Mouse (Mus musculus) cerebellum, adult 18-20 months (tissue): ENCODE measurements around the gene Bcat1.
"Not testable (repeated sequence)": the region's sequence is repeated elsewhere in the genome, so short reads cannot be mapped to it uniquely, and the experiment has no call there.

ENCODE experiments used
- DNase-seq, 2 experiments: peaks; one replicate each; pipeline ENCODE4 v3.0.0; 2021

The Bcat1 gene

GRCm38 (mm10) chr6:145075548-145076224 is at the start of gene Bcat1:
TSS of gene Bcat1 (minus strand) at chr6:145076184.
- no peak for DNase-seq

GRCm38 (mm10) chr6:145125591-145126113 is 49.7 kb upstream of the Bcat1 start:
- DNase-seq, result no peak

- DNase-seq, result no peak
These were observed 48.6 kb upstream of the Bcat1 start for GRCm38 (mm10) chr6:145124621-145125020.

GRCm38 (mm10) chr6:145123136-145124060 is 47.4 kb upstream of the Bcat1 start:
- DNase-seq, result no peak

- DNase-seq, result no peak
These were observed 46.6 kb upstream of the Bcat1 start for GRCm38 (mm10) chr6:145122423-145123059.

GRCm38 (mm10) chr6:145121590-145122420 is 45.8 kb upstream of the Bcat1 start:
- DNase-seq, result no peak

GRCm38 (mm10) chr6:145120787-145121589 is 45.0 kb upstream of the Bcat1 start:
- no peak for DNase-seq

- no peak for DNase-seq
These were observed 44.1 kb upstream of the Bcat1 start for GRCm38 (mm10) chr6:145120086-145120485.

GRCm38 (mm10) chr6:145116098-145116672 is 40.2 kb upstream of the Bcat1 start:
- DNase-seq, result no peak

- no peak for DNase-seq
These were observed 39.6 kb upstream of the Bcat1 start, which contains the start of gene Lrmp for GRCm38 (mm10) chr6:145115476-145116097. TSS of gene Lrmp (plus strand) at chr6:145115653.

- no peak for DNase-seq
These were observed 38.6 kb upstream of the Bcat1 start for GRCm38 (mm10) chr6:145114561-145114960.

GRCm38 (mm10) chr6:145112865-145113264 is 36.9 kb upstream of the Bcat1 start:
- DNase-seq, result no peak

GRCm38 (mm10) chr6:145110786-145111185 is 34.8 kb upstream of the Bcat1 start:
- DNase-seq, result no peak

GRCm38 (mm10) chr6:145106163-145106842 is 30.3 kb upstream of the Bcat1 start:
- DNase-seq, result no peak

GRCm38 (mm10) chr6:145105439-145105838 is 29.5 kb upstream of the Bcat1 start:
- no peak for DNase-seq

- no peak for DNase-seq
These were observed 28.4 kb upstream of the Bcat1 start for GRCm38 (mm10) chr6:145104241-145104939.

- no peak for DNase-seq
These were observed 24.9 kb upstream of the Bcat1 start for GRCm38 (mm10) chr6:145100923-145101322.

GRCm38 (mm10) chr6:145094431-145094830 is 18.4 kb upstream of the Bcat1 start:
- no peak for DNase-seq

GRCm38 (mm10) chr6:145093038-145093622 is 17.1 kb upstream of the Bcat1 start:
- not testable (repeated sequence) for DNase-seq
